Mouse (Mus musculus) cerebellum, adult (tissue): ENCODE measurements around the gene Snx10.
A peak's percentile ranks its signal among the peaks of the same experiment; 100 is the strongest.

Experiments
- ATAC-seq: cut with Nextera tagmentation; 2 replicates; pipeline ENCODE4 v1.9.2; 2017; ENCODE audit warnings: mild to moderate bottlenecking, moderate library complexity, mixed read lengths; ENCODE audit not compliant: insufficient number of reproducible peaks, low FRiP score, low TSS enrichment

Snx10 gene

DNA sequence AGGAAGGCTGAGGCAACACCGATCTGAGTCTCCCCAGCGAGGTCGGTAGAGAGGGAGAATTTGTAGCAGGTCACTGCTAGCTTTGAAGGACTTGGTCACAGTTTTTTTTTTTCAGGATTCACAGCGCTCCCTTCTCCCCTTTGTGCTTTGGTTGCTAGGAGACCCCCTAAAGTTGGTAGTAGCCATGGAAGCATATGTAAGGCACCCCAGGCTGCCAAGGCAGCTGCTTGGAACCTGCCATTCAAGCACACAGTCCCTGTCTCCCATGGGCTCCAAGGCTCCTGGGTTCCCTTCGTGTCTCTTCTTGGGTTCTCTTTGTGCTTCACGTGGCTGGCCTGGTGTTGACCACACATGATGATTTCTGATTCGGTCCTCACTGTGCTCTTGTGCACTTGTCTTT lies 5.8 kb downstream of the Snx10 start:
- ATAC-seq, result no peak

GRCm38 (mm10) chr6:51533467-51534200 lies 9.9 kb downstream of the Snx10 start:
- ATAC-seq, result no peak

DNA sequence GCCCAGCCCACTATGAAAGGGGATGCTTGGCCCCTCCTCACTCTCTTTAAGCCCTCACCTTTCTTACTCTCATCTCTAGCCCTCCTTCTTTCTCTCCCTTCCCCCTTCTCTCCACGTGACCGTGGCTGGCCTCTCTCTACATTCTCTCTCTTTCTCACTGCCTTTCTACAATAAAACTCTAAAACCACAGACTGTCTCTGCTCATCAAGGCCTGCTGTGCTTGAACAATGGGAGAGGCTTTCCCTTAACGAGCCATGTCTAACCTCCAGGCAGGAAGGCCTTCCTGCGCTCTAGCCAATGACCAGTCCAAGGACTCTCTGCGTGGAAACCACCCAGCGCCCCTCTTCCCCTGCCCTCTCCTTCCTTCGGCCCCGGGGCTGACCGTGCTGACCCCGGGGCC lies 11.9 kb downstream of the Snx10 start:
- ATAC-seq, result no peak

DNA sequence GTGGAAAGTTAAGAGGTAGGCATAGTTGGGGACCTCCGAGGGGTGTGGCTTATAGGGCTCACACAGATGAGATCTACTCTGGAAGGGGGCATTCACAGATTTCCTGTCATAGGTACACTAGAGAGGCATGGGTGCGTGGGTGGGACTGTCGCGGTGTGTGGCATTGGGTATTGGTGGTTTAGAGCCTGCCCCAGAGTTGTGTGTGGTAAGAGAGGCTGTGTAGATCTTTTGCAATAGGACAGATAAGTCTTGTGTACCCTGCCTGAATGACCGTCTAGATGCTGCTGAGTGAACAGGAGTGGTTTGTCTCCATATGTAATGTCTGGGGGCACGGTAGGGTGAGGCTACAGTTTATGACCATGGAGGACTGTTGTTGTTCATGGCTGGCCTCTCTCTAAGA lies 16.8 kb downstream of the Snx10 start:
- ATAC-seq, result no peak

DNA sequence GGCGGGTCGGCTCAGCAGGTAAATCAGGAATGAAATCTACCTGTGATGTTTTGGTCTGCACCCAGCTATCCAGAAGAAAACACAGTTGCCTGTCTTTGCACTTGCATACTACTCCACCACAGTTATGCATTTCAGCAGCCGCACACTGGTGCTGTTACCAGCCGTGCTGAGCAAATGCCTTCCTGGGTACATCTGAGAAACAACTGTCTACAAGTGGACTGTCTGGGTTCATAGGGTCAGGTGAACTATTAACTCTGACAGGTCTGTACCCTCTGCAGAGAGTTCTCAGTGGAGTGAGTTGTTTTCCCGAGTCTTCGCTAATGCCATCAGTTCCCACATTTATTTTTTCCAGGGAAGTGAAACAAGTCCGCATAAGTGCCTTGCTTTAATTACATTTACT lies 17.7 kb downstream of the Snx10 start:
- ATAC-seq, result no peak

DNA sequence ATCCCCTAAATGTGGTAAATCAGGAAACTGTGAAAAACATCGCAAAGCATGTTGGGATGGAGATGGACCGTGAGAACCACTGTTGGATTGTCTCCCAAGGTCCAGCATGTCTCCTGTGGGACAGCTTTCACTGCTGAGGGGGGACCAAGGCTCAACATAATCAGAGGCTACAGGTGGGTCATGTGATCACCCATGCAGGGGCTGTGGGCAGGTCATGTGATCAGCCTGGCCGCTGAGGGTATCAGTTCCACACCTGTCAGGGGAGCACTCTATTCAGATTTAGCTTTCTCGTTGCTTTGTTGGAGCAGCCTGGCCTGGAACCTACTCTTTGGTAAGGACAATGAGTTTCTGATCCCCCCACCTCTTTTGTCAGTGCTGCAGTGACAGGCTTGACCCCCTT lies 18.4 kb downstream of the Snx10 start:
- ATAC-seq, result no peak

DNA sequence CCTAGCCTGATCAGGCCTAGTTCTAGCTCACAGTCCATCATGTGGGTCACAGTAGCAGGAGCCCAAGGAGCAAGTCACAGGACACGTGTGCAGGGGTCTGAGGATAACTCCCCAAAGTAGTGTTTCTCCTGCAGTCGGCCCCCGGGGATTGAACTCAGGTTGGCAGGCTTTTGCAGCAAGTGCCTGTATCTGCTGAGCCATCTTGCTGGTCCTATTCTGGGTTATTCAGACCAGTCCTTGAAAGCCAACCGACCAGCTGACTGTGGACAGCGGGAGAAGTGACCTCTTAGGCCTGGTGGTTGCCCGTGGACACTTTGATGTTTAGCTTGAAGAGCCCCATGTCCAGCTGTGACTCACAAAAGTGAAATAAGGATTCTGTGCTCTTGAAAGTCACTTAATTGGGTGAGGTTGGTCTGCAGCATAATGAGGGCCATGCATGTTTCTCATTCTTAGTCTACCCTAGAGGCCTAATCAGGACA lies 20.0 kb downstream of the Snx10 start:
- ATAC-seq, result no peak

- no peak for ATAC-seq
Measured at GRCm38 (mm10) chr6:51544118-51544681, 20.5 kb downstream of the Snx10 start.

GRCm38 (mm10) chr6:51545219-51545859 lies 21.6 kb downstream of the Snx10 start:
- no peak for ATAC-seq

DNA sequence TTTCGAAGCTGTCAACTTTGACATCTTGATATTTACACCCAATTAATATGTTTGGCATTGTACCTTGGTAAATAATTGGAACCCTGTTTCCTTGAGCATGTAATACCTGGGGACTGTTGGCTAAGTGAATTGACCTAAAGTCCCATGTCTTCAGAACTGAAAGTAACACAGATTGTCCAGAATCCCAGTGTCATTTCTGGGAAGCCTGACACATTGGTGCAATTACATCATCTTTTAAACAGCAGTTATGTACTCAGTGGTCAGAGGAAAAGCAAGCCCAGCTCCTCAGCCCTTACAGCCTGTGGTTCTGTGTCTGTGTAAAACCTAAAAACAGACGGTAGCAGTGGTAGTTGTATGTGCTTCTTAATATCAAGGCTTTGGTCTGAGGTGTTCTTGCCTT lies 22.4 kb downstream of the Snx10 start:
- no peak for ATAC-seq

GRCm38 (mm10) chr6:51548757-51549156 lies 25.1 kb downstream of the Snx10 start:
- no peak for ATAC-seq

DNA sequence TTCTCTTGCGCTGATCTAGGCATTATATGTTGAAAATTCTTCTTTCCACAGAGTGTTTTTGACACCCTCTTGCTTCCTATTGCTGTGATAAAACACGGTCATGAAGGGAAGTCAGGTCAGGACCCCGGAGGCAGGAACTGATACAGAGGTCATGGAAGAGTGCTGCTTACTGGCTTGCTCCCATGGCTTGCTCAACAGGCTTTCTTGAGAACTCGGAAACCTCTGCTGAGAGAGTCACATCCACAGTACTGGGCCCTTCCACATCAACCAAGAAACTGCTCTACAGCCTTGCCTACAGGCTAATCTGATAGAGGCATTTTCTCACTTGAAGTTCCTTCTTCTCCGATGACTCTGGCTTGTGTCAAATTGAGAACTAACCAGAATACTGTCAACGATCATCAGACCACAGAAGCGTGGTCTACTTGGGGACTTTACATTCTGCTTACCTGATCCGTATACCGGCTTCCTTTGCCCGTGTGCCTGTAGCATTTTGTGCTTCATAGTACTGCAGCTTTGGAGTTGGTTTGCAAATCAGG lies 27.6 kb downstream of the Snx10 start:
- ATAC-seq, result no peak

DNA sequence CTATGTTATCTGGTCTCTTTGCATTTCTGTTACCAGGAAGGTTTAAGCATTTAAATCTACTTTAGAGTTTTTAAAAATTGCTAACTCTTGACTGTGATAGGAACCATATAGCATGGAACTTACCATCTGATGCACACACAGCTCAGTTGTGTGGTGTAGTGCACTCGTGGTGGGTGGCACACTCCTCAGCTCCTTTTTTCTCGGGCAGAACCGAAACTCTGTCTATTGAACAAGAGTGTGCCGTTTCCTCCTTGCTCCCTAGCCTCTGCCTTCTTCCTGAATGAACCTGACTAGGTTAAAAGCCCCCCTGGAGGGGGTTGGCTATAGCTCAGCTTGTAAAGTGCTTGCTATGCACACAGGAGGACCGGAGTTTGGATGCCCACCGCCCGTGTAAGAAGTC lies 32.9 kb downstream of the Snx10 start:
- no peak for ATAC-seq

DNA sequence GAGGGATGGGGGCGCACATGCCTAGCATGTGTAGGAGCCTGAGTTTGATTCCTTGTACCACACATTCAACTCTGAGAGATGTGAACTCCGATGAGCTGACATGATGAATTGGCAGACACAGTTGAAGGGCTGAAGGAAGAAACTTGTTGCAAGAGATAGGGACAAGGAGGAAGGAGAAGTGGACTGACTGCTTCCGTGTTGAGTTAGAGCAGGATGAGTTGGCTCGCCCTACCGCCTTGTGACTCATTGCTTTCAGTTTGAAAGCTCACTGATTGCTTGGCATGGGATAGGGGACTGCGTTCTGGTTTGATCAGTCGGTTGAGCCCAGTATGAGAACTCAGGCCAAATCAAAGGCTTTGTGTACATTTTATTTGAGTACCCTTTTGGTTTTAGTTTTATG lies 34.6 kb downstream of the Snx10 start:
- no peak for ATAC-seq

DNA sequence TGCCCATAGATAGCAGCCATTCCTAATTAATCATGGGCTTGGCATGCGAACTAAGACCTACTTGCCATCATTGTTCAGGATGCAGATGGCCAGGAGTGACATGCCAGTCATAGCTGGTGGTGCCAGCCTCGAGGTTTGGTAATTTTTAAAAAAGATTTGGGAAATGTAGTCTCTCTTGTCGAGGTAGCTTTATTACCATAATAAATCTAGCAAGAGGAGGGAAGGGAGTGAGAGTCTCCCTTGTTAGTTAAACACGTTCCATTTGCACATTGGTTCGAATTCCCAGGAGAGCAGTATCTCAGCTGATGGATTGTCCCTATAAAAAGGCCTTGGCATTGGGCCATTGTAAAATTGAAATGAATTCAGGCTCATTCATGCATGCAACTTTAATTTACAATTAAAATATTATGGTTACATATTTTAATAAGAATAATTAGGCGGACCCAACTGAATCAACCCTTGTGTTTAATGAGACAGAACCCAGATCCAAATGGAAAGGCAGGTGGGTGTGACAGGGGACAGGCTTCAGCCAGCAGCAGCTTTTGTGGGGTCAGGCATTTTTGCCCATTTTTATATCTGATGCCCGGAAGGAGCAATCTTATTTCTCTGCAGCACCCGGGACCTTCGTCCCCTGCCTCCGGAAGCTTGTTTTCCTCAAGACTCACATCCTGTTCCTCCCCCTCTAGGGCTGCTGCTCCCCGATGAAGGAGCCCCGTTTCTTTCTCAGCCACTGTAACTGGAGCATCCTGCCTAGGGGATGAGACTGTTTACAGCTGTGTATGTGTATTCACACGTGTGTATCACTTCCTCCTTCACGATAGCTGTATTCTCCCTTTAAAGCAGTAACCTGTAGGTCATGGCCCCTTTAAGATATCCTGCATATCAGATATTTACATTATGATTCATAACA lies 43.3 kb downstream of the Snx10 start:
- ATAC-seq, result peak; percentile 56; the same call in 1 of the 2 replicates

- no peak for ATAC-seq
Measured at GRCm38 (mm10) chr6:51569086-51569485, 45.4 kb downstream of the Snx10 start.

- ATAC-seq, result no peak
Measured at GRCm38 (mm10) chr6:51573136-51573535, 49.4 kb downstream of the Snx10 start.

DNA sequence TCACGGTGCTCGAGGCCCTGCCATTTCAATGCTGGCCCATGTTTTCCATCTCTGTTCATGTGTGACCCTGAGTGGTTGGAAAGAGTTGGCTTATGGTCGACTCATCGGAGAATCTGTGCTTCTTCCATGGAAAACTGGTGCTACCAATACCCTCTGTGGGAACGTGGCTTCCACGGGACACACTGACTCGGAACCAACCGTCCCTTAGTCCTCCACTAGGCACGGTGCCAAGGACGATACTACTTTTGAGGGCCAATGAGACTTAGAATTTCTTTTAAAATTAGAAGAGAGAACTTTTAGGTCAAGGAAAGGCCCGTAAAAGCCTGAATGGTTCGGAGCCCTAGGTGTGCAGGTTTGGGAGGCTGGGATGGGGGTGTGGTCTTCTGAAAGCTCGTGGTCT lies 50.4 kb downstream of the Snx10 start:
- ATAC-seq, result no peak

DNA sequence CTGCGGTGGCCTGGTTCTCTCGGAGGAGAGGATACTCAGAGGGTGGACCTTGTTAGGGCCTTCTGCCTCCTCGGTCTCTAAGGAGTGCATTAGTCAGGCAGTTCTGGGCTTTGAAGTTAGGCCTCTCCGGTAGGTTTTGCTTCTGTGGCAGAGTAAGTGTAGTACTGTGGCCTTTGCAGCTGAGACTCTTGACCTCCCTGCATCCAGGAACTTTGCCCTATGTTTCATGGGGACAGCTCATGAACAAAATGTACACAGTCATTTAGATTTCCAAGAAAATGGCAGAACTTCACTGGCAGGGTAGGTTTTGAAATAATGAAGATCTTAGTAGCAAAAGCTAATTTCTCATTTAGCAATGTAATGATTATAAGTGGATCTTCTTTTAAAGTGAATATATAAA lies 54.7 kb downstream of the Snx10 start:
- ATAC-seq, result no peak

DNA sequence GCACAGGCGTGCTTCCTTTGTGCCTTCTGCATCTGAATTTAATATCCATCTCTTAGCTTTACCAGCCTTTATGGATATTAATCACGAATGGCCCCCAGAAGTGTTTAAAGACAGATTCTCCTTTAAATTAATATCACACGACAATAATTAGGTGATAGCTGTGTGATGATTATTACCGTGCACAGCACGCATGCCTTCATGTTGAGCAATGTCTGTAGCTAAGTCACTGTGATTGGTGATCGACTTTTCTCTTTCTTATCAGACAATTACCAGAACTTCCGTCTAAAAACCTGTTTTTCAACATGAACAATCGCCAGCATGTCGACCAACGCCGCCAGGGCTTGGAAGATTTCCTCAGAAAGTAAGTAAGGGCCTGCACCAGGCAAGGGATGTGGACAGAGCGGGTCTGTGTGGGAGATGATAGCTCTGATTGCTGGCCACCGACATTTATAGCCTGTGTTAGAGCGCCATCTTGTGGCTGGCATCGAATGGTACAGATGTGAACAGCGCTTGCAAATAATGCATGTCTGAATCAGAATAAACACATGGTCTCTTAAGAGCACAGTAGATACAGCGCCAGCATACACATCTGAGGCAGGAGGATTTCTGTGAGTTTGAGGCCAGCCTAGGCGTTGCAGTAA lies 56.5 kb downstream of the Snx10 start:
- peak; percentile 76 for ATAC-seq
